Mouse (Mus musculus) liver, embryonic 11.5 days (tissue): Measurements from ENCODE around the gene Crybb2. TPM values are rescaled to one million over a fixed set of nuclear protein-coding genes. Genes with fewer than 3 reads are reported as not detected.
"Not testable (repeated sequence)": the region's sequence is repeated elsewhere in the genome, so short reads cannot be mapped to it uniquely, and the experiment has no call there.

Experiments used
- ATAC-seq: fragments of 200-750 bp; cut with Nextera tagmentation; replicated peaks from 2 replicates; pipeline ENCODE4 v1.8.0; 2017; ENCODE audit warnings: moderate number of reproducible peaks, mild to moderate bottlenecking, moderate TSS enrichment, moderate library complexity; ENCODE audit not compliant: low FRiP score
- DNase-seq: peaks from one replicate; pipeline ENCODE4 v3.0.0-alpha.2; 2017; ENCODE audit warnings: low spot score
- H3K27ac ChIP-seq: fragments of 300-500 bp; sonication (generic); 2 replicates; pipeline ENCODE4 v1.5.1; 2014; ENCODE audit warnings: mild to moderate bottlenecking, low read depth, low read length, control low read depth
- H3K27me3 ChIP-seq: fragments of 300-500 bp; sonication (generic); replicated peaks from 2 replicates; pipeline ENCODE4 v1.6.1; 2014; ENCODE audit warnings: low read length, mixed read lengths; ENCODE audit not compliant: control insufficient read depth, insufficient read depth
- H3K36me3 ChIP-seq: fragments of 300-500 bp; sonication (generic); 2 replicates; pipeline ENCODE4 v1.6.1; 2014; ENCODE audit warnings: mild to moderate bottlenecking, low read length, moderate library complexity, mixed read lengths; ENCODE audit not compliant: control insufficient read depth, insufficient read depth
- H3K4me1 ChIP-seq: fragments of 300-500 bp; sonication (generic); replicated peaks from 2 replicates; pipeline ENCODE4 v1.6.1; 2014; ENCODE audit warnings: low read length, mixed read lengths; ENCODE audit not compliant: control insufficient read depth, insufficient read depth
- H3K4me2 ChIP-seq: fragments of 300-500 bp; sonication (generic); 2 replicates; pipeline ENCODE4 v1.6.1; 2014; ENCODE audit warnings: mild to moderate bottlenecking, control low read depth, moderate library complexity
- H3K4me3 ChIP-seq: fragments of 300-500 bp; sonication (generic); 2 replicates; pipeline ENCODE4 v1.5.1; 2014; ENCODE audit warnings: low read depth, low read length, control low read depth
- H3K9ac ChIP-seq: fragments of 300-500 bp; sonication (generic); 2 replicates; pipeline ENCODE4 v1.6.1; 2014; ENCODE audit warnings: low read depth, low read length, control low read depth
- H3K9me3 ChIP-seq: fragments of 300-500 bp; sonication (generic); 2 replicates; pipeline ENCODE4 v1.6.1; 2016; ENCODE audit warnings: low read length, inconsistent platforms, mixed read lengths; ENCODE audit not compliant: control insufficient read depth
- WGBS: fragments of 180-500 bp; shearing (Covaris S2); extraction: QIAGEN DNeasy Blood & Tissue Kit; methylation state at CpG from one replicate; pipeline ENCODE4 v1.1.7; 2014; 5-methylcytosine and 5-hydroxymethylcytosine counted together
- polyA plus RNA-seq: library from polyadenylated mRNA; unstranded; fragments of >200 nt; fragmentation: Nextera tagmentation; extraction: Ambion mirVana; gene quantifications from 2 replicates; pipeline ENCODE4 v1.2.1, GENCODE M21; 2014

Gene Crybb2
- polyA plus RNA-seq, 1 experiment from 2014 or later: not detected

DNA sequence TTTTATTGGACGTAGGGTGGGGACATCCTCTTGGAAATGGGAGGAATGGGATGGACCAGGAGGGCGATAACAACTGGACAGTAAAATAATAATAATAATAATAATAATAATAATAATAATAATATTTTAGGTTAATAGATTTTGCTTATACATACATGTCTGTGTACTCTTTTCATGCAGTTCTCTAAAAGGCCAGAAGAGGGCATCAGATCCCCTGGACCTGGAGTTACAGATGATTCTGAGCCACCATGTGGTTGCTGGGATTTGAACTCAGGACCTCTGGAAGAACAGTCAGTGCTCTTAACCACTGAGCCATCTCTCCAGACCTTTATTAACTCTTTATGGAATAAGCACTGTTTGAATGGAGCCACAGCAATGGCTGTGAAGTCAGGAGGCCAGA is 39.7 kb upstream of the Crybb2 start:
- not testable (repeated sequence) for H3K9me3 ChIP-seq, H3K4me2 ChIP-seq, DNase-seq, H3K9ac ChIP-seq, H3K4me3 ChIP-seq, ATAC-seq, H3K27me3 ChIP-seq, H3K27ac ChIP-seq, H3K36me3 ChIP-seq
- 68% methylated on average over 2 of the region's 2 CpGs for WGBS
- H3K4me1 ChIP-seq: peaks cover 43% of the 10 kb centered on the region

DNA sequence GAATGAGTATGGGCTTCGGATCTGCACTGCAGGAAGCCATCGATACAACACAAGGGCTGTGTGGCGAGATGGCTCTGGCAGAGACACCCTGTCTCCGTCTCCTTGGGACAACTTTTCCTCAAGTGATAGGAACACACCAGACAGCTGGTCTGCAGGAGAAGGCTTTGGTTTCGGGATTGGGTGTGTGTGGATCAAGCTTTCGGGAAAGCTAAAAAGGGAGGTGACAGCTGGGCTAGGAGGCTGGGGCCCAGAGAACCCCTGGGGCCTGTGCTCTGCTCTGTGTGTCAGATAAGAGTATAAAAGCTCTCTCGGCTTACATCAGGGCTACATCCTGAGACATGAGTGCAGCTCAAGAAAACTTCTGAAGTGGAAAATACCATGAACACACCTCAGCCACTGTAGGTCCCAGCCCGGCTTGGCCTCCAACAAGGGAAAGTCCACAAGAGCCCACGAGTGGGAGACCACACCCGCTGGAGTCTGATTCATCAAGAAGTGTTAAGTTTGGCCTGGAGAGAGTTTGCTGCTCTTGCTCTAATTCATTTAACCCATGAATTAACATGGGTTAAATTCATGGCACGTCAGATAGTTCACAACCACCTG is 38.3 kb upstream of the Crybb2 start:
- H3K9ac ChIP-seq: no peak overlapping the region
- H3K36me3 ChIP-seq: no peaks in the 10 kb centered on the region
- H3K9me3 ChIP-seq: no peaks in the 10 kb centered on the region
- H3K4me2 ChIP-seq: no peak overlapping the region
- H3K27me3 ChIP-seq: no peaks in the 10 kb centered on the region
- H3K4me1 ChIP-seq: peaks cover 29% of the 10 kb centered on the region
- DNase-seq (no peak), ATAC-seq (no peak)
- no peak overlapping the region for H3K27ac ChIP-seq
- WGBS: 65% methylated on average over 11 of the region's 11 CpGs
- no peak overlapping the region for H3K4me3 ChIP-seq

DNA sequence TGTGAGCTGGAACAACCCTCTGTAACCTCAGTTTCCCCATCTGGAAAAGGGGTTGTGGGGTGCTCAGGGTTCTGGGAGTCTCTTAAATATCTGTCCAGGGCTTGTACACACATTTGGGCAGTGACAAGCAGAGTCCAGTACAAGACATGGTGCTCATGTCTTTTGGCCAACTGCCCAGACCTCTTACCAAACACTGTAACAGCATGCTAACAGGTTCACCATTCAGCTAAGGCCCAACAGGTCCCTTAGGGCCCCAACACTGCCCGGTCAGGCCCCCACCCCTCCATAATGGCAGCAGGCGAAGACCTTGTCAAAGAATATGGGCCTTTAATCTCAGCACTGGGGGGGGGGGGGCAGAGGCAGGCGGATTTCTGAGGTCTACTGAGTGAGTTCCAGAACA is 37.8 kb upstream of the Crybb2 start:
- H3K9me3 ChIP-seq: no peaks in the 10 kb centered on the region
- H3K4me3 ChIP-seq: no peak overlapping the region
- H3K4me2 ChIP-seq: no peak overlapping the region
- no peak for DNase-seq
- no peak overlapping the region for H3K9ac ChIP-seq
- H3K36me3 ChIP-seq: no peaks in the 10 kb centered on the region
- H3K27ac ChIP-seq: no peak overlapping the region
- H3K27me3 ChIP-seq: no peaks in the 10 kb centered on the region
- ATAC-seq: no peak
- peaks cover 23% of the 10 kb centered on the region for H3K4me1 ChIP-seq
- 84% methylated on average over 3 of the region's 3 CpGs for WGBS

DNA sequence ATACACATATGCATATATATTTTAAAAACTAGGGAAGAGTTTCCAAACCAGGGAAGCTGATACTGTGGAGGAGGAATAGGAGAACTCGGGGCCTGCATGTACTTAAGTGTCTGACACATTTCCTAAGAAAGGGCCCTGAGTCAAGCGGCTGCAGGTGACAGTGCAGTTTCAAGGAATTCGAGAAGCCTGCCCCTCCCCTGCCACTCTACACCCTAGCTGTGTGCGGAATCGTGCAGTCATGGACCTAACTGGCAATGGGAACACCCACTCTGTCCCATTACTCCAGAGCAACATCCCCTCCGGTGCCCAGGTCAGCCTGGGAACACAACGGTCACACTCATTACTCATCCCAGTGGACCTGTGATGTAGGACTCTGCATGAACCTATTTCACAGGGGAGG is 36.7 kb upstream of the Crybb2 start:
- Histone ChIP-seq H3K9ac (no peak overlapping the region), H3K27me3 (no peaks in the 10 kb centered on the region), H3K36me3 (no peaks in the 10 kb centered on the region), H3K4me3 (no peak overlapping the region), H3K27ac (no peak overlapping the region), H3K9me3 (no peaks in the 10 kb centered on the region), H3K4me2 (no peak overlapping the region), H3K4me1 (peaks cover 16% of the 10 kb centered on the region)
- WGBS: 70% methylated on average over 7 of the region's 7 CpGs
- ATAC-seq: no peak
- DNase-seq: no peak

DNA sequence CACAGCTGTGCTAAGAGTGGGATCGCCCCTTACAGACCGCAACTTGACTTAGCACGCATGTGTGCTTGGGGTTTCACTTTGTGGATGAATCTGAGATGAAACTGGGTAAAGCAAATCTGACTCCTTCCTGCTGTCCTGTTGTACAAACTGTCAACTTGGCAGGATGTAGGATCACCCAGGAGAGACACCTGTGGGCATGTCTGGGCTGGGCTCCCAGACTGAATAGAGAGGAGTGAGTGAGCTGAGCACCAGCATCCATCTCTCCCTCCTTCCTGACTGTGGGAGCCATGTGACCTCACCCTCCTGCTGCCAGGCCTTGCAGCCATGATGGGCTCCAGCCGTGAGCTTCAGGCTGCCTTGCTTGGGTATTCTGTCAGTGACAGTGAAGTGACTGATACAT is 35.6 kb upstream of the Crybb2 start:
- no peaks in the 10 kb centered on the region for H3K36me3 ChIP-seq
- DNase-seq: no peak
- no peak overlapping the region for H3K27ac ChIP-seq
- H3K4me2 ChIP-seq: no peak overlapping the region
- no peak overlapping the region for H3K9ac ChIP-seq
- H3K9me3 ChIP-seq: no peaks in the 10 kb centered on the region
- H3K27me3 ChIP-seq: no peaks in the 10 kb centered on the region
- no peak overlapping the region for H3K4me3 ChIP-seq
- WGBS: 84% methylated on average over 4 of the region's 4 CpGs
- H3K4me1 ChIP-seq: peaks cover 5% of the 10 kb centered on the region; the same call in 1 of the 2 replicates
- no peak for ATAC-seq

DNA sequence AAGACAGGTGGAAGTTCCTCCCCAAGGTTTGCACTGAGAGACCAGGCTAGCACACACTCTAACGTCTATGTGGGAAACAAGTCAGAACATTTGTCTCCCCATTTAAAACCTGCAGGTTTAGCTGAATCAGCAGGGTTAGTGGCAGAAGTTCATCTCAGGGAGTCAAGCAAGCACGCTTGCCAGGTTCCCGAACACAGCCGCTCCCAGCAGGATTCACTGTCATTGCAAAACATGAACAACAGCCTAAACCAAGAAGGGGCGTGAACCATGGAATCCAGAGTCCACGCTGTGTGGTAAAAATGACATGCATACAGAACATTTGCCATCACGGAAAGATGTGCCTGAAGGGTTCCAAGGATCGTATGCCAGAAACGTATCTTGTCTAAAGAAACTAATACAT is 35.1 kb upstream of the Crybb2 start:
- Histone ChIP-seq H3K9ac (no peak overlapping the region), H3K4me2 (no peak overlapping the region), H3K36me3 (no peaks in the 10 kb centered on the region), H3K27me3 (no peaks in the 10 kb centered on the region), H3K4me1 (peaks cover 4% of the 10 kb centered on the region; the same call in 1 of the 2 replicates), H3K4me3 (no peak overlapping the region), H3K27ac (no peak overlapping the region), H3K9me3 (no peaks in the 10 kb centered on the region)
- ATAC-seq: no peak
- no peak for DNase-seq
- WGBS: 78% methylated on average over 9 of the region's 9 CpGs

DNA sequence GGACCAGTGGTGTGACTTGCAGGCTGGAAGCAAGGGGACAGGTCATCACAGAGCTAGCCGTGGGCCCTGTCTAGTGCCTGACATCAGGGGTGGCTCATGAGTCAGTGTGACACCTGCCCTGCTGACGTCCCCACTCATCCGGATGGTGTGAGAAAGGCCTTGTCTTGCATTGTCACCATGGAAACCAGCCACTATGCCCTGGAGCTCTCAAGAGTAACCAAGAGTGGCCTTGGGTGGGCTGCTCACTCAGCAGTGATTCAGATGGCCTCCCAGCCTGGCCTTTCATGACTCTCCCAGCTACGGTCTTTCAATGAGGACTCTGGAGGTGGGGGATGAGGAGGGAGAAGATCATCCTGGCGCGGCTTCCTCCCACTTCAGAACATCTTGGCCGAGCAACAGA is 32.5 kb upstream of the Crybb2 start:
- no peaks in the 10 kb centered on the region for H3K36me3 ChIP-seq
- ATAC-seq (no peak), DNase-seq (no peak)
- H3K9ac ChIP-seq: no peak overlapping the region
- 79% methylated on average over 7 of the region's 7 CpGs for WGBS
- H3K4me2 ChIP-seq: no peak overlapping the region
- no peak overlapping the region for H3K27ac ChIP-seq
- H3K9me3 ChIP-seq: no peaks in the 10 kb centered on the region
- no peak overlapping the region for H3K4me3 ChIP-seq
- H3K4me1 ChIP-seq: no peaks in the 10 kb centered on the region
- H3K27me3 ChIP-seq: no peaks in the 10 kb centered on the region

GRCm38 (mm10) chr5:113101457-113101856 is 31.5 kb upstream of the Crybb2 start:
- Histone ChIP-seq H3K36me3 (no peaks in the 10 kb centered on the region; the same call in 1 of the 2 replicates), H3K4me3 (no peak overlapping the region), H3K4me2 (no peak overlapping the region), H3K9ac (no peak overlapping the region), H3K27me3 (no peaks in the 10 kb centered on the region), H3K27ac (no peak overlapping the region), H3K4me1 (no peaks in the 10 kb centered on the region), H3K9me3 (no peaks in the 10 kb centered on the region)
- WGBS: 80% methylated on average over 10 of the region's 10 CpGs
- ATAC-seq (no peak), DNase-seq (no peak)

GRCm38 (mm10) chr5:113100422-113100821 is 30.5 kb upstream of the Crybb2 start:
- Histone ChIP-seq H3K27ac (no peak overlapping the region), H3K9ac (no peak overlapping the region), H3K4me3 (no peak overlapping the region), H3K36me3 (no peaks in the 10 kb centered on the region; the same call in 1 of the 2 replicates), H3K9me3 (no peaks in the 10 kb centered on the region), H3K4me1 (no peaks in the 10 kb centered on the region), H3K4me2 (no peak overlapping the region), H3K27me3 (no peaks in the 10 kb centered on the region)
- no peak for ATAC-seq
- no peak for DNase-seq
- 80% methylated on average over 11 of the region's 11 CpGs for WGBS
